Mouse (Mus musculus) liver, adult 2 months (tissue): ENCODE measurements around the gene Ccdc85c. TPM values are rescaled to one million over a fixed set of nuclear protein-coding genes. Genes with fewer than 3 reads are reported as not detected.

Experiments used
- DNase-seq: peaks from one replicate; pipeline ENCODE4 v3.0.0-alpha.2; 2011; ENCODE audit warnings: low read depth, low spot score; ENCODE audit errors: extremely low read depth
- H3K27ac ChIP-seq: fragments of 200-500 bp; replicated peaks from 2 replicates; pipeline ENCODE4 v1.5.1; 2012; ENCODE audit warnings: low read depth, mild to moderate bottlenecking, control low read depth, inconsistent platforms, low read length; ENCODE audit not compliant: insufficient read depth
- H3K27me3 ChIP-seq: fragments of 200-500 bp; 2 replicates; pipeline ENCODE4 v1.6.1; 2012; ENCODE audit warnings: mild to moderate bottlenecking, moderate library complexity, low read length, inconsistent platforms; ENCODE audit not compliant: control insufficient read depth, insufficient read depth
- H3K36me3 ChIP-seq: fragments of 200-500 bp; 2 replicates; pipeline ENCODE4 v1.6.1; 2012; ENCODE audit warnings: low read length, inconsistent platforms; ENCODE audit not compliant: control insufficient read depth, insufficient read depth
- H3K4me1 ChIP-seq: fragments of 200-500 bp; 2 replicates; pipeline ENCODE4 v1.6.1; 2011; ENCODE audit warnings: low read length; ENCODE audit not compliant: control insufficient read depth, insufficient read depth
- H3K4me3 ChIP-seq: fragments of 200-500 bp; 2 replicates; pipeline ENCODE4 v1.5.1; 2011; ENCODE audit warnings: low read depth, mild to moderate bottlenecking, control low read depth, low read length, moderate library complexity; ENCODE audit not compliant: insufficient read depth
- H3K79me2 ChIP-seq: fragments of 200-500 bp; 2 replicates; pipeline ENCODE4 v1.6.1; 2012; ENCODE audit warnings: inconsistent platforms, mild to moderate bottlenecking, low read length, moderate library complexity; ENCODE audit not compliant: control insufficient read depth, insufficient read depth
- H3K9ac ChIP-seq: fragments of 200-500 bp; 2 replicates; pipeline ENCODE4 v1.6.1; 2012; ENCODE audit warnings: low read depth, mild to moderate bottlenecking, control low read depth, inconsistent platforms, low read length
- CTCF ChIP-seq: fragments of 200-500 bp; IDR thresholded peaks from 2 replicates; pipeline ENCODE4 v1.5.1; 2011; ENCODE audit warnings: low read depth, low read length, control low read depth
- POLR2A ChIP-seq: fragments of 200-500 bp; IDR thresholded peaks from 2 replicates; pipeline ENCODE4 v1.6.1; 2011; ENCODE audit warnings: low read length, control low read depth; ENCODE audit not compliant: insufficient read depth; ENCODE audit errors: extremely low read depth
- WGBS: fragments of 180-500 bp; shearing (Covaris S2); methylation state at CpG from one replicate; pipeline ENCODE4 v1.1.7; 2018; 5-methylcytosine and 5-hydroxymethylcytosine counted together
- polyA plus RNA-seq: library from polyadenylated mRNA; depleted of rRNA; stranded (reverse); fragments of >200 nt; gene quantifications from 2 replicates; pipeline ENCODE4 v1.2.3, GENCODE M21; 2012
- total RNA-seq: library from RNA; depleted of rRNA; stranded (reverse); fragments of >200 nt; gene quantifications from 2 replicates; pipeline ENCODE4 v1.2.3, GENCODE M21; 2014

Ccdc85c gene
- total and polyA plus RNA-seq, 2 experiments: 4.1 to 15.2 TPM

DNA sequence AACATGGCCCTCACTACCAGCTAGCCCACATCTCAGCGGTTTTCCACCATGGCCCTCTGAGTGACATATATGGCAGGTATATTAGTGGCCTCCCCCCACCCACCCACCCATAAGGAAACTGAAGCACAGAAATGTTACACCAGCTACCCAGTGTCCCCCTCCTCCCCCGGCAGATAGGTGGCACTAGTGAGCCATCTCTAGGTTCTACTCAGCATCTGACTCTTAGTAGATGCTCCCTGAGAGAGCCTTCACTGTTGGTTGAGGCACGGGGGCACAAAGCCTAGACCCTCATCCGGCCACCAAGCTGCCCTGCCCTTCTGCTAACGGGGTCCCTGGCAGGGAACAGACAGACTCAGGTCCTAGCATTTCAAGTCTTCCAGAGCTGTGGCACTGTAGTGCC is 57.7 kb downstream of the Ccdc85c start:
- Histone ChIP-seq H3K27me3 (no peaks in the 10 kb centered on the region), H3K4me3 (no peak overlapping the region), H3K9ac (no peak overlapping the region), H3K36me3 (no peaks in the 10 kb centered on the region), H3K79me2 (peaks cover 8% of the 10 kb centered on the region; the same call in 1 of the 2 replicates), H3K27ac (no peak overlapping the region), H3K4me1 (no peaks in the 10 kb centered on the region)
- no peak for DNase-seq
- 56% methylated on average over 5 of the region's 5 CpGs for WGBS
- TF ChIP-seq CTCF: peak; percentile 77
- TF ChIP-seq POLR2A: no peak

DNA sequence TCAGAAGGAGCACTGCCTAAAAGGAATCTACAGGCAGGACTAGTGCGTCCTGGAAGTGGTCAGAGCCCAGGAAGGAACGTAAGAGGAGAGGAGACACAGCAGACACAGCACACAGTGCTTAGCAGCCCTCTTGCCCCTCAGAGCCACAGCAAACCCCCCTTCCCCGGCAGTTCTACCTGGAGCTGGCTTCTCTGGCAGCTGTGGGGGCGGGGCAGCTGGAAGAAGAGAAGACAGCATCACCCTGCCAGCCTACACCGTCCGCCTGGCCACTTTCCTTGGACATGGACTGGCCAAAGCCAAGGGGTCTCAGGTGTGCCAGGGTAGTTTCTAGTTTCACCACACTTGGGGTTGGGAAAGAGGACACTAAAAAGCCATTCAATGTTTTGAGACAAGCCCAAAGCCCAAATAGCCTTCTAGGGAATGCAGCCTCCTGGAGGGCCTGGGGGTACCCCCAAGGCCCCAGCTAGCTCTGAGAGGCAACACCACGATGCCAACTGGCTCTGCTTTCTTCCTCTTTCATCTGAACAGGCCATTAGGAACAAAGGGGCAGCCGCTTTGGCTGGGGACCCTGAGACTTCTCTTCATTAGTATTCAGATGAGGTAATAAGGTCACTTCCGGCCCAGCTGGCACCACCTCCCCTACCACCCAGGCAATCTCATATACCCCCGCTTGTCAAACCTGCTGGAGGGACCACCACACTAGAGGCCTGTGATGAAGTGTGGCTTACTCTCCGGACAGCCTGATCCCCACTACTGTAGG is 58.4 kb downstream of the Ccdc85c start:
- H3K36me3 ChIP-seq: no peaks in the 10 kb centered on the region
- 91% methylated on average over 11 of the region's 11 CpGs for WGBS
- H3K4me1 ChIP-seq: no peaks in the 10 kb centered on the region
- no peak for DNase-seq
- no peaks in the 10 kb centered on the region for H3K27me3 ChIP-seq
- H3K4me3 ChIP-seq: no peak overlapping the region
- no peak overlapping the region for H3K27ac ChIP-seq
- no peak overlapping the region for H3K9ac ChIP-seq
- H3K79me2 ChIP-seq: peaks cover 8% of the 10 kb centered on the region; the same call in 1 of the 2 replicates
- TF ChIP-seq CTCF (no peak), POLR2A (no peak)

DNA sequence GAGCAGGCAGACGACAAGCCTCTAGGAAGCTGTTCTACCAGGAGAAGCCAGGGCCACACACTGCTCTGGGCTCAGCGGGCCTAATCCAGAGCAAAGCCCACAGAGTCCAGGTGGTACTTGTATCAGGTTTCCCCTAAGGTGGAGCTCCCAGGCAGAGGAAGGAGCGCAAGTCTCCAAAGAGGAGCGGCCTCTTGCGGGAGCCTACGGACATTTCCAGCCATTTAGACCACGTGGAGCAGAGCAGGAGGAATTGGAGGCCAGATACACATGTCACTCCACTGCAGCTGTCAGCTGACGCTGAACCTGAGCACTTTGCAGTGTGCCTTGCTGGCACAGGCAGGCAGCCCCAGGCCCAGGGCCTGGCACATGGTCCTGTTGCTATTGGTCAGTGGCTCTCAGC is 60.1 kb downstream of the Ccdc85c start:
- no peak for DNase-seq
- 85% methylated on average over 8 of the region's 8 CpGs for WGBS
- H3K4me1 ChIP-seq: no peaks in the 10 kb centered on the region

DNA sequence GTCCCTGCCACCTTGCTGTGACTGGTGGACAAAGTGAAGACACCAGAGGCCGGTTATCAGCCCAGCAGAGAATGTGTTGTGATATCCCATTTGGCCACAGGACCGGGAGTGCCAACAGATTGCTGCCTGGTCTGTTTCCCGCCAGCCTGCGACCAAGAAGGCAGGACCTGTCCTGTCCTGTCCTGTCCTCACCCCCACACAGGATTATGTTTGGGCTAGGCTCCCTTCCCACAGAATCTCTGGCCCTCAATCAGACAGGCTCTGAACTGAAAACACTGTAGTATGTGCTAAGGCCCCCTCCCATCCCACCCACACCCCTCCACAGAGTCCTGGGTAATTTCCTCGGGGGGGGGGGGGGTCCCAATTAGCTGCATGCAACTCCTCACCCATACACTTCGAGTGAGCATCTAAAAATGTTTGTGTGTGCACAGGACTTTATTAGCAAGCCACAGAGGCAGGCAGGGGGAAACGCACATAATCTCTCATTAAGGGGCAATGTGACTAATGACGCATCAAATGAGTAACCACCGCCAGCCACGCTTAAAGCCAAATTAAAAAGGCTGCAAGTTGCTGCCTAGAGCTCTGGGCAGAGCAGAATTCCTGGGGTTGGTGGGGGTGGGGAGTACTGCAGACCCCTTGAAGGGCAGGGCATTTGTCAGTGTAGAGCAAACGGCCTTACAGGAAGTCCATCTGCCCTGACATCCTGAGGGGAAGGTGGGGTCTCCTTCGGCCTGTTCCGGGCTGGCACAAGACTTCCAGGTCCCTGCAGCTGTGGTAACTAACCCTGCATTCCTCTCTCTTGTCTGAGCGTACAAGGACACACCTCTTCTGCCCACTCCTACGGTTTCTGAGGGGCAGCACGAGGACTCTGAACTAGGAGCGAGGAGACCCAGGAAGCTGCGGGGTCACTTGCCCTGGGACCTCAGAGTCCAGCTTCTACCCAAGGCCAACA is 61.9 kb downstream of the Ccdc85c start:
- 74% methylated on average over 18 of the region's 18 CpGs for WGBS
- Histone ChIP-seq H3K27me3 (no peaks in the 10 kb centered on the region), H3K27ac (no peak overlapping the region), H3K4me1 (peaks cover 8% of the 10 kb centered on the region), H3K79me2 (peaks cover 5% of the 10 kb centered on the region; the same call in 1 of the 2 replicates), H3K4me3 (no peak overlapping the region), H3K9ac (no peak overlapping the region), H3K36me3 (no peaks in the 10 kb centered on the region)
- no peak for TF ChIP-seq CTCF
- TF ChIP-seq POLR2A: no peak
- DNase-seq: no peak

More for the DNA sequence above, 60.1 kb downstream of the Ccdc85c start:
- TF ChIP-seq CTCF (no peak), POLR2A (no peak)
- H3K27ac ChIP-seq: no peak overlapping the region
- no peaks in the 10 kb centered on the region for H3K36me3 ChIP-seq
- H3K27me3 ChIP-seq: no peaks in the 10 kb centered on the region
- H3K4me3 ChIP-seq: no peak overlapping the region
- H3K9ac ChIP-seq: no peak overlapping the region
- peaks cover 8% of the 10 kb centered on the region; the same call in 1 of the 2 replicates for H3K79me2 ChIP-seq

DNA sequence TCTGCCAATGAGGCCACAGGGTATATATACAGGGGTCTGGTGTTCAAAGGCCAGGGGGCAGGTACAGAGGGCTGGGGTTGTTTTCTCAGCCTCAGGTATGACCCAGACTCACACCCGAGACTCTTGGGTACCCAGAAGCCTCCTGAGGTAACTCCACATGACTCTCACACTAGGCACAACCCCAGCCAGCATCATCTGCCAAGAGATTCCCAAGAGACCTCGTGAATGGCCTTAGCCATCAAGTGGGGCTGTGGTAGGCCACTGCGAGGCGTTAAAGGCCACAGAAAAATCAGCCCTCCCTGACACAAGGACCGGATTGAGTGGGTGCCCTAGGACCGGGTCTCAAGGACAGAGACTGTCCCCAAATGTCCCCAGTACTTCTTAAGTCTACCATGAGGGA is 62.7 kb downstream of the Ccdc85c start:
- Histone ChIP-seq H3K27me3 (no peaks in the 10 kb centered on the region), H3K4me3 (no peak overlapping the region), H3K27ac (no peak overlapping the region), H3K9ac (no peak overlapping the region), H3K79me2 (peaks cover 5% of the 10 kb centered on the region; the same call in 1 of the 2 replicates), H3K36me3 (no peaks in the 10 kb centered on the region), H3K4me1 (peaks cover 8% of the 10 kb centered on the region)
- no peak for DNase-seq
- 87% methylated on average over 6 of the region's 6 CpGs for WGBS
- TF ChIP-seq POLR2A (no peak), CTCF (no peak)
